ENCODE assay signal across 9 mouse cellular contexts in genomic region chr4:23913396-23913795, GRCm38 (mm10).
A peak's percentile ranks its signal among the peaks of the same experiment; 100 is the strongest.
DNase-seq lines count a peak whose midpoint lies in the region.
"Had no signal": no experiment of that assay in that cellular context is flagged by ENCODE, and none has a peak within 500 bp of the region (broad histone marks: within the 10 kb centered on the region; RNA-seq: fewer than 3 reads in every experiment).

No protein-coding gene starts in this region.

- no peaks in the 10 kb centered on the region for H3K9me3 ChIP-seq in forebrain, embryonic 10.5 days
- H3K9me3 ChIP-seq: embryonic facial prominence, embryonic 12.5 days had no signal

- H3K4me3 ChIP-seq in forebrain, embryonic 10.5 days: no peak overlapping the region
- H3K4me3 ChIP-seq: embryonic facial prominence, embryonic 12.5 days had no signal

- WGBS in forebrain, embryonic 10.5 days: 20% methylated on average over 4 of the region's 4 CpGs

- no peaks in the 10 kb centered on the region for H3K36me3 ChIP-seq in forebrain, embryonic 10.5 days (replicated peaks)
- H3K36me3 ChIP-seq: embryonic facial prominence, embryonic 12.5 days had no signal

- intact Hi-C loops in left cerebral cortex, postnatal 36 days (cut with DNase I): loop anchor here (10.0 kb wide), 1 partner anchor 1439 kb away; no protein-coding TSS in a partner anchor
- intact Hi-C loops in left cerebral cortex, postnatal 10 days (cut with DNase I): loop anchor here (10.0 kb wide), 1 partner anchor 1429 kb away; the partner anchor contains the start of gene Pou3f2

- H3K4me1 ChIP-seq in forebrain, embryonic 10.5 days: peaks cover 11% of the 10 kb centered on the region
- H3K4me1 ChIP-seq: embryonic facial prominence, embryonic 12.5 days had no signal

- no peak overlapping the region for H3K27ac ChIP-seq in forebrain, embryonic 10.5 days
- H3K27ac ChIP-seq: embryonic facial prominence, embryonic 12.5 days had no signal

- no peaks in the 10 kb centered on the region for H3K27me3 ChIP-seq in forebrain, embryonic 10.5 days (ENCODE audit: poor library complexity, severe bottlenecking)
- H3K27me3 ChIP-seq: embryonic facial prominence, embryonic 12.5 days had no signal

- DNase-seq in left cerebral cortex, adult 11 months (ENCODE audit: low spot score): peak; percentile 27
- DNase-seq in left cerebral cortex, postnatal 36 days (ENCODE audit: low spot score in 2 of 2): no peak
- peak; percentile 28 for DNase-seq in forebrain, embryonic 10.5 days (ENCODE audit: extremely low spot score, low spot score)
- peak; percentile 20 to 22 for DNase-seq in left cerebral cortex, postnatal 10 days (ENCODE audit: extremely low spot score in 1 of 2, low spot score in 2 of 2)
- DNase-seq in right cerebral cortex, postnatal 10 days (ENCODE audit: low spot score in 2 of 2): peak; percentile 46 to 51
- no peak for DNase-seq in kidney, adult 9 months
- DNase-seq in B cell, adult 2 months: no peak
- no peak for DNase-seq in gastrocnemius, adult 18-20 months (ENCODE audit: low spot score)

Comparison
In these comparisons a context has a peak if more than half of its experiments do, and no peak if none do; other contexts are left out.
1. DNase-seq: peak in left cerebral cortex, adult 11 months (single experiment), forebrain, embryonic 10.5 days (single experiment), left cerebral cortex, postnatal 10 days (2 of 2) and right cerebral cortex, postnatal 10 days (2 of 2); none in left cerebral cortex, postnatal 36 days (0 of 2), kidney, adult 9 months (single experiment), B cell, adult 2 months (0 of 2) and gastrocnemius, adult 18-20 months (single experiment).